Mouse (Mus musculus) E14TG2a.4 (cell line): ENCODE data around the gene Dnajc11.

Experiments
- H3K27me3 ChIP-seq: 2 replicates; pipeline ENCODE4 v1.6.1; 2014; ENCODE audit warnings: low read length, control low read depth; ENCODE audit not compliant: insufficient read depth
- H3K36me3 ChIP-seq: 2 replicates; pipeline ENCODE4 v1.6.1; 2014; ENCODE audit warnings: low read length, control low read depth; ENCODE audit not compliant: insufficient read depth
- H3K4me1 ChIP-seq: replicated peaks from 2 replicates; pipeline ENCODE4 v1.6.1; 2014; ENCODE audit warnings: low read depth, low read length, control low read depth
- H3K4me3 ChIP-seq: replicated peaks from 2 replicates; pipeline ENCODE4 v1.5.1; 2014; ENCODE audit warnings: mild to moderate bottlenecking, low read length
- H3K9me3 ChIP-seq: 2 replicates; pipeline ENCODE4 v1.6.1; 2014; ENCODE audit warnings: low read length, control low read depth
- CTCF ChIP-seq: conservative IDR thresholded peaks from 2 replicates; pipeline ENCODE4 v1.5.1; 2014; ENCODE audit warnings: low read length
- NANOG ChIP-seq: IDR thresholded peaks from 2 replicates; pipeline ENCODE4 v1.6.1; 2014; ENCODE audit warnings: borderline replicate concordance, low read length, mixed read lengths
- POU5F1 ChIP-seq: IDR thresholded peaks from 2 replicates; pipeline ENCODE4 v1.6.1; 2014; ENCODE audit warnings: low read length, borderline replicate concordance

Gene Dnajc11

GRCm38 (mm10) chr4:151996173-151996950, 62.9 kb downstream of the Dnajc11 start, which contains the start of gene Phf13:
Gene Phf13, minus strand, starts transcription at chr4:151996258.
- H3K4me3 ChIP-seq = peak within 1 kb of the TSS; percentile 97
- H3K36me3 ChIP-seq = peaks cover 26% of the 10 kb centered on the region
- TF ChIP-seq NANOG (no peak), CTCF (no peak), POU5F1 (no peak)
- peaks cover 38% of the 10 kb centered on the region for H3K27me3 ChIP-seq
- no peaks in the 10 kb centered on the region for H3K9me3 ChIP-seq
- peaks cover 73% of the 10 kb centered on the region for H3K4me1 ChIP-seq

GRCm38 (mm10) chr4:151996951-151997222, 63.4 kb downstream of the Dnajc11 start:
- H3K36me3 ChIP-seq = peaks cover 21% of the 10 kb centered on the region
- H3K4me3 ChIP-seq = peak overlapping the region; percentile 86
- TF ChIP-seq CTCF (no peak), POU5F1 (no peak), NANOG (no peak)
- no peaks in the 10 kb centered on the region for H3K9me3 ChIP-seq
- peaks cover 38% of the 10 kb centered on the region for H3K27me3 ChIP-seq
- H3K4me1 ChIP-seq = peaks cover 68% of the 10 kb centered on the region

- TF ChIP-seq POU5F1 (no peak), CTCF (no peak), NANOG (no peak)
- Histone ChIP-seq H3K4me3 (no peak overlapping the region), H3K36me3 (peaks cover 13% of the 10 kb centered on the region), H3K27me3 (peaks cover 38% of the 10 kb centered on the region), H3K9me3 (no peaks in the 10 kb centered on the region), H3K4me1 (peaks cover 60% of the 10 kb centered on the region)
Measured at GRCm38 (mm10) chr4:151997701-151998100, 64.2 kb downstream of the Dnajc11 start.

- H3K4me3 ChIP-seq = 0 out of 2 replicates have a peak overlapping the region, but pooled peaks have one; percentile 24
- H3K27me3 ChIP-seq = peaks cover 24% of the 10 kb centered on the region
- no peak for TF ChIP-seq NANOG
- H3K36me3 ChIP-seq = no peaks in the 10 kb centered on the region
- H3K9me3 ChIP-seq = no peaks in the 10 kb centered on the region
- peaks cover 44% of the 10 kb centered on the region for H3K4me1 ChIP-seq
Measured at GRCm38 (mm10) chr4:151999481-151999880, 66.0 kb downstream of the Dnajc11 start.

- Histone ChIP-seq H3K27me3 (peaks cover 19% of the 10 kb centered on the region), H3K4me3 (no peak overlapping the region), H3K9me3 (no peaks in the 10 kb centered on the region), H3K4me1 (peaks cover 53% of the 10 kb centered on the region), H3K36me3 (no peaks in the 10 kb centered on the region)
- TF ChIP-seq CTCF (no peak), POU5F1 (no peak)
Measured at GRCm38 (mm10) chr4:152000906-152001305, 67.4 kb downstream of the Dnajc11 start.

GRCm38 (mm10) chr4:152001335-152001734, 67.8 kb downstream of the Dnajc11 start:
- no peak overlapping the region for H3K4me3 ChIP-seq
- H3K9me3 ChIP-seq = no peaks in the 10 kb centered on the region
- TF ChIP-seq POU5F1 (no peak), CTCF (no peak), NANOG (no peak)
- peaks cover 19% of the 10 kb centered on the region for H3K27me3 ChIP-seq
- no peaks in the 10 kb centered on the region for H3K36me3 ChIP-seq
- H3K4me1 ChIP-seq = peaks cover 57% of the 10 kb centered on the region

- Histone ChIP-seq H3K9me3 (no peaks in the 10 kb centered on the region), H3K36me3 (no peaks in the 10 kb centered on the region), H3K4me3 (no peak overlapping the region), H3K4me1 (peaks cover 60% of the 10 kb centered on the region), H3K27me3 (peaks cover 20% of the 10 kb centered on the region)
- TF ChIP-seq NANOG = no peak
- TF ChIP-seq CTCF = no peak
- no peak for TF ChIP-seq POU5F1
Measured at GRCm38 (mm10) chr4:152002063-152002462, 68.6 kb downstream of the Dnajc11 start.

GRCm38 (mm10) chr4:152006137-152006536, 72.6 kb downstream of the Dnajc11 start:
- peaks cover 54% of the 10 kb centered on the region for H3K4me1 ChIP-seq
- H3K9me3 ChIP-seq = no peaks in the 10 kb centered on the region
- peaks cover 20% of the 10 kb centered on the region for H3K27me3 ChIP-seq
- TF ChIP-seq NANOG (no peak), CTCF (peak; percentile 25; the same call in 1 of the 2 replicates)
- peaks cover 10% of the 10 kb centered on the region for H3K36me3 ChIP-seq
- no peak overlapping the region for H3K4me3 ChIP-seq

GRCm38 (mm10) chr4:152006812-152007211, 73.3 kb downstream of the Dnajc11 start:
- peaks cover 61% of the 10 kb centered on the region for H3K4me1 ChIP-seq
- TF ChIP-seq NANOG (no peak), CTCF (no peak), POU5F1 (no peak)

More at GRCm38 (mm10) chr4:152006812-152007211, 73.3 kb downstream of the Dnajc11 start:
- Histone ChIP-seq H3K4me3 (0 out of 2 replicates have a peak overlapping the region, but pooled peaks have one; percentile 96), H3K36me3 (peaks cover 17% of the 10 kb centered on the region), H3K27me3 (peaks cover 20% of the 10 kb centered on the region), H3K9me3 (no peaks in the 10 kb centered on the region)
